Mouse (Mus musculus): ENCODE measurements around the gene 5730522E02Rik.

5730522E02Rik gene

DNA sequence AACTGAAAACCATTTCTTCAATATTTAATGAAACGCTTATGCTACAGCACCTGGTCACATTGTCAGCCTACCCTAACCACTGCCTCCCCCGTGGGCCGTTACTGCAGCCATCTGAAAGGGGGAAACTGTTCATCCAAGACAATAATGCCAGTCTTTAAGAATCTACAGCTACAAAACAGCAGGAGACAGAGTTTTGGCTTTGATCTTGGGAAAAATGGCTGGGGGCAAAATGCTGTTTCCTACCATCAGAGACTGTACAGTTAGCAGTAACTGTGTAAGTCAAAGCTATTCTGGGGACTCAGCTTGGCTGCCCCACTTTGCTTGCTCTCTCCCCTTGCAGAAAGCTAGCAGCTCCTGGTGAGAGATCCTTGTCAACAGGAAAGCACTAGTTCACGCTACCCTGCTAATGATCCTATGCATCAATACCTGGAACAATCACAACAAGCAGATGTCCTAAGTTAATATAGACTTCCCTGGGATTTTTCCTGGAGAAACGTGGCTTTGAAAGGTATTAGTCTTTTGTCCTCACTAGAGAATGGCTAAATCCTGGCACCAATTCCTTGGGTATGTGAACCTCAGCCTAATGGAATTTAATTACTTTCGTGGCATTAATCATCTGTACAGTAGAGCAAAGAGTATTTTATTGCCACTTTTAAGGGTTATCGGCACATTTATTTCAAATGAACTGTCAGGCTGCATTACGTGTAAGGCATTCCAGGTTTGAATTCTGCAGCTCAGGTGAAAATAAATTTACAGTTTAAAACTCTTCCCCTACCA is 89.6 kb downstream of the 5730522E02Rik start:
- 58% methylated on average over 8 of the region's 8 CpGs for WGBS

- 26% methylated on average over 4 of the region's 4 CpGs for WGBS
Measured at GRCm38 (mm10) chr11:26117651-26118050, 92.9 kb downstream of the 5730522E02Rik start.

GRCm38 (mm10) chr11:26112206-26112605 is 98.4 kb downstream of the 5730522E02Rik start:
- WGBS, result 82% methylated on average over 3 of the region's 3 CpGs

DNA sequence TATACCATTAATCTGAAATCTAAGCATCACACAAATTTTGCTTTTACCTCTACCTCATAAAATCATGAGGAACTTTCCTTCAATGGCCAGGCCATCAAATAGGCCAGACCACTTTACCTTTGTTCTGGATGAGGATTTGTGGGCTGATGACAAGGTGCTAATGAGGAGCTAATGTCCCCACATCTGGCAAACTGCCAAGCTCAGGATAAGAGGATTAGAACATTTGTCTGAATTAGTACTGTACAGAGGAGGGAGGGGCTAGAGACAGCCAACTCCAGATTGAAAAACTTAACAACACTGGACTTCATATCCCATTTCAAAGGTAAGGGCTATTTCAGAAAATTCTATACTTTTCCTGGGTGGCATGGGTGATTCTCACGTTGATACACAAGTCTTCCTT is 101.9 kb downstream of the 5730522E02Rik start:
- WGBS, result 61% methylated on average over 1 of the region's 1 CpGs

DNA sequence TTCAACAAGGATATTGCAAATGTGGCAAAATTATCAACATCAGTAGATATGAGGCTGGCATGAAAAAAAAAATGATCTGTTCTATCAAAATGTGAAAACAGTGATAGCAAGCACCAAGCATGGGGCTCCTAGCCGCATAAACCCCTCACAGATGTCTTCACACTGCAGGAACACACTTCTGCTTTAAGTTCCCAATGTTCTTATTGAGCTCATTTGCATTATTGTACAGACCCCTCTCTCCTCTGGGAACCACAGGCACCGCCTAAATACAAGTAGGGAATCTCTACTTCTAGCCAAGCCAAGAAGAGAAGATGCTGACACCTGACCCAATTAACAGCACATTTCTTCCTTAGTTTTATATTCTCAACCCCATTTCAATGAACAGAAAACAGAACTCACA is 105.9 kb downstream of the 5730522E02Rik start:
- WGBS, result 67% methylated on average over 2 of the region's 2 CpGs

- WGBS, result 10% methylated on average over 8 of the region's 8 CpGs
Measured at GRCm38 (mm10) chr11:26103698-26104097, 106.9 kb downstream of the 5730522E02Rik start.

- WGBS, result 39% methylated on average over 4 of the region's 4 CpGs
Measured at GRCm38 (mm10) chr11:26102878-26103277, 107.7 kb downstream of the 5730522E02Rik start.

- WGBS, result 49% methylated on average over 5 of the region's 5 CpGs
Measured at GRCm38 (mm10) chr11:26100077-26100476, 110.5 kb downstream of the 5730522E02Rik start.

- WGBS, result 95% methylated on average over 2 of the region's 2 CpGs
Measured at GRCm38 (mm10) chr11:26098933-26099332, 111.6 kb downstream of the 5730522E02Rik start.

DNA sequence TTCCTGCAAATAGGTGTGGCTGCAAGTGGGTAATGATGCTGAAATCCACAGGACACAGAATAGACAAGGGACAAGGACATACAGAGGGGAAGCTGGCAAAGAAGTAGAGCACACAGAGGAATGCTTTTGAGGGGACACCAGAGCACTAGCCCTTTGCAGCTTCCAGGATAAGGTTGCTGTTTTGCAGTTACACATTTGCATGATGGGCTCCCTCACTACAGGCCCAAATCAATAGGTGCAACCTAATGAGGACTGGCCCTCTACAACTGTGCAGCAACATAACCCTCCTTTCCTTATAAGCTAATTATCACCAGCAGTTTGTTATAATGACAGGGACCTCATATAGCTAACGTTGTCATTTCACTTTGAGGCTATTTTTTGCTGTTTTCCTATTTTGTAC is 114.5 kb downstream of the 5730522E02Rik start:
- WGBS, result 63% methylated on average over 1 of the region's 1 CpGs

- WGBS, result 65% methylated on average over 5 of the region's 5 CpGs
Measured at GRCm38 (mm10) chr11:26088993-26089392, 121.6 kb downstream of the 5730522E02Rik start.

DNA sequence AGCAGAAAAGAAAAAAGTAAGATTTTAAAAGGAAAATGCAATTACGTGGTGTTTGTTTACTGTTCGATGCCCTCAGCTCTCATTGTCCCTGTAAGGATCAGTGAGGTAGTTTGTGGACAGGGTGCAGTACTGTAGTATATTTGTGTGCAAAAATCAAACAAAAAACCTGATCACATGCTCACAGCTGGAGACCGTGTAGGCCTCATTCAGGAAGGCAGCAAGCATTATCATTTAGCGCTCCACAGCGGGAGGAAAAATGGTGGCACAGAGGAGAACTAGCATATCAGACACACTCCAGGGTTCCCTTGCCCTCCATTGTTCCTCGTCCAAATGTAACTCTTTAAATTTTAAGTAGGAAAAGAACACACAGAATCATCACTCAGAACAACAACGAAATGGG is 123.9 kb downstream of the 5730522E02Rik start:
- WGBS, result 81% methylated on average over 7 of the region's 7 CpGs

- 53% methylated on average over 6 of the region's 6 CpGs for WGBS
Measured at GRCm38 (mm10) chr11:26085380-26086035, 125.1 kb downstream of the 5730522E02Rik start.

GRCm38 (mm10) chr11:26076335-26076734 is 134.2 kb downstream of the 5730522E02Rik start:
- 57% methylated on average over 2 of the region's 2 CpGs for WGBS

DNA sequence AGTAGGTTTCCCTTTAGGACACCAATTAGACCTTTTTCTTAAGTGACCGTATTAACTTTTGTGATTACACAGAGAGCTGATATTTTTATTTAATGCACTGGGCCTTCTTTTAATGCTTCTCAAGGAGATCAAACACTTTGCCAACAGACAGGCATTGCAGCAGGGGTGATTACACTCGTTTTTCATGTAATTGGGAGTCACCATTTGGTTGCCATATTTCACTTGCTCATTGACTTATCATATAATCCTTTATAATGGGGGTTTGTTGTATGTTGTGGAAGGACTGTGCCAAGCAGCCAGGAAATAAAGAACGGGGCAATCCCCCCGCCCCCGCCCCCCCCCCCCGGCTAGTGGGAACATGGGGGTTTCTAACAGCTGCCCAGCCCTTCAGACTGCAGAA is 135.0 kb downstream of the 5730522E02Rik start:
- 64% methylated on average over 6 of the region's 6 CpGs for WGBS

GRCm38 (mm10) chr11:26073638-26074294 is 136.8 kb downstream of the 5730522E02Rik start:
- 37% methylated on average over 8 of the region's 8 CpGs for WGBS

DNA sequence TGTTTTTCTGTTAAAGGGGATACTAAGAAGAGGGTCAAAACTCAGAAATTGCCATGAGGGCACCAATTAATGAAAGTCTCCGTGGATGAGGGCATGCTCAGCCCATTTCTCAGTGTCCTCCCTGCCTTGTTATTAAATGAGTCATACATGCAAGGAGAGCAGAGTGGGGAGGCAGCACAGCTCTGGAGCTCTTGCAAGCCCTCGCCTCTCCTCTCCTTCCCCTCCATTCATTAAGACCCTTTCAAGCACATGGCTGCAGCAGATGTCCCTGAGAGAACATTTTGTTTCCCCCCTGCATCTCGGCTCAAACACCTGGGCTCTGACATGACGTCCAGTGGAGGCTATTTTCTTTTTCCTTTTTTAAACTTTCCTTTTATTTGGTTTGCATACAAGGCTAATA is 138.5 kb downstream of the 5730522E02Rik start:
- WGBS, result 60% methylated on average over 4 of the region's 4 CpGs

- 70% methylated on average over 2 of the region's 2 CpGs for WGBS
Measured at GRCm38 (mm10) chr11:26063252-26063651, 147.3 kb downstream of the 5730522E02Rik start.

DNA sequence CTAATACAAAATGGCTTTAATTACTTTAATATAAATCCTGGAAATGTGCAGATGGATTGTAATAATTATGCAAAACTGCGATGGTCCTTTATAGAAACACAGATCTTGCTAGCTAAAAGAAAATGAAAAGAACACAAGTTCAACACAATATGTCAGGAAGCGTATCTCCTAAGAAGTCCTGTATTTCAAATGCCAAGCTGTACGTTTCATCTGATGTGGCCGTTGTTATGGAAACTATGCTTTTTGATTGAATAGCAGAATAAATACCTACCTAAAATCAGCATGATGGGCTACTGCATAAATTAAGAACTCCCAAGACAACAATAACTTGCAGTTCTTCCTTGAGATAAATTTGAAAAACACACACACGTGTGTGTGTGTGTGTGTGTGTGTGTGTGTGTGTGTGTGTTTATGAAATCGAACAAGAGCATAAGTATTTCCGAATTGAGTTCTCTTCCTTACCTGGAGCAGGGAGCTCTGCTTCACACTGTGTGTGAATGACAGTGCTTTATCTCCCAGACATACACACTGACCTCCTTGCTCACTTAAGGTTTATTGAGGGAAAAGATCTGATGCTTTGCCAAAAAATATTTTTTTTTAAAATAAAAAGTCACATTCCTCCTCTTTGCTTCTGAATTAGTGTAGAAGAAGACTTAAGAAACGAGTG is 149.0 kb downstream of the 5730522E02Rik start:
- WGBS, result 44% methylated on average over 8 of the region's 8 CpGs

DNA sequence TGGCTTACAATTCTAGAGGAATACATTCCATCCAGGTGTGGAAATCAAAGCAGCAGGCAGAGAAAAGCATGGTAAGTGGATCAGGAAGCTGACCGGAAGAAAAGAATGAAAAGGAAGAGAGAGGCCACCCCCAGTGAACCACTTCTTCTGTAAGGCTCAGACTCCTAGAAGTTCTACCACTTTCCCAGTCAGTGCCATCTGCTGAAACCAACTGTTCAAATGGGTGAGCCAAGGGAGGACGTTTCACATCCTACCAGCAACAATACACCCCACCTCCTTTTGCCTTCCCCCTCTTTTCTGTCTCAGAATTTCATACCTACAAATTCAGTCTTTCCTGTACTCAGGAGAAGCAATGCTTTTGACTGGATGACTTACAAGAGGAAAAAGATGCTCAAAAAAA is 197.0 kb downstream of the 5730522E02Rik start:
- 41% methylated on average over 2 of the region's 2 CpGs for WGBS

GRCm38 (mm10) chr11:26004018-26004417 is 206.5 kb downstream of the 5730522E02Rik start:
- 81% methylated on average over 4 of the region's 4 CpGs for WGBS

DNA sequence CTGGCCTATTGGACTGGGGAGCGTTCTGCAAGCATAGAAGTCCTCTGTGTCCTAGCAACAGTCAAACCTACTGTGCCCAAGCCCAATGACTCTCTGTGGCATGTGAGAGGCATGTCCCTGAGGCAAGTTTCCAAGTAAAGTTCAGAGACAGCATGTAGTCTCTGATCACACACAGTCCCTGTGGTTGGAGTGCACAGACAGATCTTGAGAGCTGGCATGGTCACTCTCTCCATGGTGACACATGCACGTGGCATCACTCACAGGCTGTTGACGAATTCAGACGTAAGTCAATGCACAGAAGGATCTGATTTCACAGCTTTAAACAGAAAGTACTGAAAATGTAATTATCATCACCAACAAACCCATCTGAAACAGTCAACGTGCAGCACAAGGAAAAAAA is 210.8 kb downstream of the 5730522E02Rik start:
- whole genome bisulfite sequencing, result 61% methylated on average over 5 of the region's 5 CpGs
